Mouse (Mus musculus) R1 (cell line): ENCODE data around the gene D17H6S53E.
"Not testable (repeated sequence)": the region's sequence is repeated elsewhere in the genome, so short reads cannot be mapped to it uniquely, and the experiment has no call there.

Experiments
- DNase-seq: peaks from one replicate; pipeline ENCODE4 v3.0.0-alpha.2; 2018; ENCODE audit warnings: low read depth, low spot score

Gene D17H6S53E

GRCm38 (mm10) chr17:35101161-35101560, 25.0 kb upstream of the D17H6S53E start:
- DNase-seq: no peak

- no peak for DNase-seq
These were observed 23.9 kb upstream of the D17H6S53E start for GRCm38 (mm10) chr17:35102299-35102698.

GRCm38 (mm10) chr17:35103221-35103690, 22.9 kb upstream of the D17H6S53E start:
- DNase-seq: no peak

- no peak for DNase-seq
These were observed 22.1 kb upstream of the D17H6S53E start for GRCm38 (mm10) chr17:35104079-35104478.

- DNase-seq: no peak
These were observed 21.4 kb upstream of the D17H6S53E start for GRCm38 (mm10) chr17:35104754-35105153.

- peak; percentile 44 for DNase-seq
These were observed 20.3 kb upstream of the D17H6S53E start for GRCm38 (mm10) chr17:35105740-35106389.

- no peak for DNase-seq
These were observed 19.7 kb upstream of the D17H6S53E start for GRCm38 (mm10) chr17:35106522-35106921.

- no peak for DNase-seq
These were observed 18.1 kb upstream of the D17H6S53E start, which contains the start of gene Ly6g5c for GRCm38 (mm10) chr17:35108097-35108496. Gene Ly6g5c (plus strand): TSS chr17:35108279.

- no peak for DNase-seq
These were observed 14.4 kb upstream of the D17H6S53E start for GRCm38 (mm10) chr17:35111774-35112173.

- DNase-seq: no peak
These were observed 10.8 kb upstream of the D17H6S53E start, which contains the start of gene Ly6g5b for GRCm38 (mm10) chr17:35115046-35116019. Gene Ly6g5b (minus strand): TSS chr17:35115428.

- no peak for DNase-seq
These were observed 5.4 kb upstream of the D17H6S53E start for GRCm38 (mm10) chr17:35120745-35121142.

GRCm38 (mm10) chr17:35121143-35121799, 4.9 kb upstream of the D17H6S53E start, which contains the start of gene Gpank1:
Gene Gpank1 (plus strand): TSS chr17:35121455.
- DNase-seq: peak; percentile 100

- DNase-seq: peak; percentile 76
These were observed 4.3 kb upstream of the D17H6S53E start, which contains the start of gene Csnk2b for GRCm38 (mm10) chr17:35121871-35122303. Gene Csnk2b (minus strand): TSS chr17:35122053.

GRCm38 (mm10) chr17:35123287-35123686, 2.9 kb upstream of the D17H6S53E start:
- not testable (repeated sequence) for DNase-seq

- not testable (repeated sequence) for DNase-seq
These were observed 1.8 kb upstream of the D17H6S53E start for GRCm38 (mm10) chr17:35124261-35124896.

- no peak for DNase-seq
These were observed 1.1 kb upstream of the D17H6S53E start for GRCm38 (mm10) chr17:35125081-35125480.

GRCm38 (mm10) chr17:35125578-35125977, 595 bp upstream of the D17H6S53E start:
- no peak for DNase-seq

- DNase-seq: no peak
These were observed 844 bp downstream of the D17H6S53E start for GRCm38 (mm10) chr17:35127017-35127416.

- no peak for DNase-seq
These were observed 2.8 kb downstream of the D17H6S53E start for GRCm38 (mm10) chr17:35128996-35129395.

- DNase-seq: no peak
These were observed 4.9 kb downstream of the D17H6S53E start for GRCm38 (mm10) chr17:35131038-35131437.
